Mouse (Mus musculus) hindbrain, embryonic 14.5 days (tissue): Measurements from ENCODE around the gene Tmem158. TPM values are rescaled to one million over a fixed set of nuclear protein-coding genes. Genes with fewer than 3 reads are reported as not detected.

Experiments used
- ATAC-seq: fragments of 200-750 bp; cut with Nextera tagmentation; 2 replicates; pipeline ENCODE4 v1.8.0; 2017; ENCODE audit warnings: moderate number of reproducible peaks, mild to moderate bottlenecking, moderate TSS enrichment, moderate library complexity; ENCODE audit not compliant: low FRiP score
- DNase-seq: peaks from one replicate; pipeline ENCODE4 v3.0.0-alpha.2; 2015; ENCODE audit warnings: low spot score
- H3K27ac ChIP-seq: fragments of 300-500 bp; sonication (generic); 2 replicates; pipeline ENCODE4 v1.5.1; 2014; ENCODE audit warnings: mild to moderate bottlenecking, moderate library complexity
- H3K27me3 ChIP-seq: fragments of 300-500 bp; sonication (generic); 2 replicates; pipeline ENCODE4 v1.6.1; 2014; ENCODE audit warnings: mild to moderate bottlenecking, low read length, mixed read lengths; ENCODE audit not compliant: control insufficient read depth, insufficient read depth
- H3K36me3 ChIP-seq: fragments of 300-500 bp; sonication (generic); replicated peaks from 2 replicates; pipeline ENCODE4 v1.6.1; 2014; ENCODE audit not compliant: control insufficient read depth, insufficient read depth
- H3K4me1 ChIP-seq: fragments of 300-500 bp; sonication (generic); replicated peaks from 2 replicates; pipeline ENCODE4 v1.6.1; 2014; ENCODE audit warnings: antibody characterized with exemption, low read length, mixed read lengths; ENCODE audit not compliant: control insufficient read depth, insufficient read depth
- H3K4me2 ChIP-seq: fragments of 300-500 bp; sonication (generic); replicated peaks from 2 replicates; pipeline ENCODE4 v1.6.1; 2014; ENCODE audit warnings: mild to moderate bottlenecking, moderate library complexity
- H3K4me3 ChIP-seq: fragments of 300-500 bp; sonication (generic); replicated peaks from 2 replicates; pipeline ENCODE4 v1.5.1; 2014; ENCODE audit warnings: mild to moderate bottlenecking, low read length
- H3K9ac ChIP-seq: fragments of 300-500 bp; sonication (generic); 2 replicates; pipeline ENCODE4 v1.6.1; 2014
- H3K9me3 ChIP-seq: fragments of 300-500 bp; sonication (generic); 2 replicates; pipeline ENCODE4 v1.6.1; 2016; ENCODE audit warnings: low read length; ENCODE audit not compliant: control insufficient read depth
- WGBS: fragments of 180-500 bp; shearing (Covaris S2); extraction: QIAGEN DNeasy Blood & Tissue Kit; methylation state at CpG from one replicate; pipeline ENCODE4 v1.1.7; 2014; 5-methylcytosine and 5-hydroxymethylcytosine counted together
- polyA plus RNA-seq: library from polyadenylated mRNA; unstranded; fragments of >200 nt; fragmentation: Nextera tagmentation; extraction: Ambion mirVana; gene quantifications from 2 replicates; pipeline ENCODE4 v1.2.1, GENCODE M21; 2014

The Tmem158 gene
- polyA plus RNA-seq, 1 experiment from 2014 or later: 35.2 TPM

DNA sequence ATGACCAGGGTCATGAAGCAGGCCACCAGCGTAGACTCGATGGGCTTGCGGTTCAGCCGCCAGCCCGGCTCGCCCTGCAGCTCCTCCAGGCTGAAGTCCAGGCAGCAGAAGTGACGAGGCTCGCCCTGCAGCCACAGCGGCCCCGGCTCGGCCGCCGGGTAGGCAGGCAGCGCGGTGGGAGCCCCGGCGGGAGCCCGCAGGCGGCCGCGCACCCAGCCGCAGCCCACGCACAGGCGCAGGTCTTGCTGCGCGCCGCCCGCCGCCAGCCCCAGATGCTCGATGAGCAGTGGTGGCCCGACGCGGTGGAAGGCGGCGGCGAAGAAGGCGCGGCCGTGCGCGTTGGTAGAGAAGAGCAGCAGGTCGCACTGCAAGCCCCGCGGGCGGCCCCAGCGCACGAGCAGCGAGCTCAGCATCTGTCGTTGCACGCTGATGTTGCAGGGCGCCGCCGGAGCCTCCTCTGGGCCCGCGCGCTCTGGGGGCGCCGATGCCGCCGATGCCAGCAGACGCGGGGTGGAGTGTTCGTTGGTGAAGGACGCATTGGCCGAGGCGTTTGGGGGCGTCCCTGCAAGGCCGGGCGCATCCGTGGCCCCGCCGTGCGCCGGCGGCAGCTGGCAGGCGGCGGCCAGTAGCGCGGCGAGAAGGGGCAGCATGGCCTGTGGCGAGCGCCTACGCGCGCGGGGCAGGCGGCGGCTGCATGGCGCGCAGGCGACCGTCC is 511 bp downstream of the Tmem158 start:
- no peaks in the 10 kb centered on the region for H3K36me3 ChIP-seq
- WGBS: under 1% methylated on average over 73 of the region's 92 CpGs
- peak; percentile 82 for ATAC-seq

DNA sequence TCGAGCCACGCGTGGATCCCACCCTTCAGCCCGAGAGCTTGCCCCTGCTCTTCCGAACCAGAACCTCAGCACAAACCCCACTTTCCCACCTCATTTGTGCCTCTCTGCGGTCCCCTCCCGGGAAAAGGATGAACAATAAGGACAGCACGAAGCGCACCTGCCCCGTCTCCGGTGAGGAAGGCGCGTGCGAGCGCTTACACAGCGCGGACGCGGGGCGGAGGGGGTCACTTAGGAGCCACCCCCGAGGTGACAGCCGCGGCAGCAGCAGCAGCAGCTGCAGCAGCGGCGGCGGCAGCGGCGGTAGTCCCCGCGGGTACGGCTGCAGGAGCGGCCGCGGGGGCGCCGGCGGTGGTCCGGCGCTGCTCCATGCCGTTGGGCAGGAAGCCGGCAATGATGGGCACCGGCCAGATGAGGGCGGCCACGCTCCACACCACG is 1.1 kb downstream of the Tmem158 start:
- under 1% methylated on average over 37 of the region's 45 CpGs for WGBS
- Histone ChIP-seq H3K9me3 (no peaks in the 10 kb centered on the region), H3K4me3 (peak overlapping the region; percentile 87), H3K4me1 (peaks cover 5% of the 10 kb centered on the region; the same call in 1 of the 2 replicates), H3K27ac (peak overlapping the region; percentile 84), H3K4me2 (peak overlapping the region; percentile 84), H3K9ac (peak overlapping the region; percentile 79), H3K36me3 (no peaks in the 10 kb centered on the region), H3K27me3 (peaks cover 11% of the 10 kb centered on the region; the same call in 1 of the 2 replicates)
- ATAC-seq: peak; percentile 51
- DNase-seq: peak; percentile 80

More for the DNA sequence above, 511 bp downstream of the Tmem158 start:
- Histone ChIP-seq H3K9me3 (no peaks in the 10 kb centered on the region), H3K4me2 (peak overlapping the region; percentile 84), H3K4me3 (peak overlapping the region; percentile 87), H3K4me1 (peaks cover 5% of the 10 kb centered on the region; the same call in 1 of the 2 replicates), H3K9ac (peak overlapping the region; percentile 79), H3K27ac (peak overlapping the region; percentile 84), H3K27me3 (peaks cover 11% of the 10 kb centered on the region; the same call in 1 of the 2 replicates)
- DNase-seq: peak; percentile 44

DNA sequence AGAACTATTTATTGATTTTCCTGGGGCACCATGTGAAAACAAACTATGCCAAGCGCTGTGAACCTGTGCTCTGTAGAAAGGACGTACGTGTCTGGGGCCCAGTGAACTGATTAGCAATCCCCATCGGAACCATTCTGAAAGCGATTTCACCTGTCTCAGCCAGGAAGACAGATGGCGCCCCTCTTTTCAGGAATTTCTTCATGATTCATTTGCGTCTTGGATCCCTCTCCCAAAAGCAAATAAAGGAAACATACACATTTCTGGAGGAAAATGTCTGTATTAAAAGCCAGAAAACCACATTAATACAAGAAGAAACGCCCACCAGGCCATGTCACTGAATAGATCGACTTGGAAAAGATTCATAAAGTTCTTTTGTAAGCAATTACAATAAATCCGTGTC is 1.8 kb downstream of the Tmem158 start:
- Histone ChIP-seq H3K9me3 (no peaks in the 10 kb centered on the region), H3K4me2 (peak overlapping the region; percentile 84), H3K4me1 (peaks cover 5% of the 10 kb centered on the region; the same call in 1 of the 2 replicates), H3K27ac (0 out of 2 replicates have a peak overlapping the region, but pooled peaks have one; percentile 84), H3K36me3 (no peaks in the 10 kb centered on the region), H3K27me3 (peaks cover 11% of the 10 kb centered on the region; the same call in 1 of the 2 replicates), H3K4me3 (peak overlapping the region; percentile 87), H3K9ac (peak overlapping the region; percentile 79)
- DNase-seq (peak; percentile 36), ATAC-seq (no peak)
- WGBS: 18% methylated on average over 10 of the region's 10 CpGs

DNA sequence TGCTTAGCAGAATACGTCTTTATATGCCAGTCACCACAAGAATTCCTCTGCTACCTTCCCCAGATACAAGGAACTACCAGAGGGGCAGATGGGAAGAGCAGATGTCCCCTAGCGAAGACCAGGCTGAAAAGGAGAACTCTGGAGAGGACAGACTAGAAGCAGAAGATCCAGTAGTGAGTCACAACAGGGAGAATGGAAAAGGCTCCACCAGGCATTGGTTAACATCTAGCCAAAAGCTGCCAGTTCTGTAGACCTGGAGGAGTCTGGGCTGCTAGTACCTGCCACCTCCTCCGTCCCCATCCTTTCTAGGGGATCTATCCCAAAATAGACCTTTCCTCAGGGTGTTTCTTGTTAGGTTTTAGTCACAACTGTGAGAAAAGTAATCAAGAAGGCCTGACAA is 4.8 kb downstream of the Tmem158 start:
- Histone ChIP-seq H3K27ac (no peak overlapping the region), H3K4me1 (peaks cover 5% of the 10 kb centered on the region; the same call in 1 of the 2 replicates), H3K36me3 (no peaks in the 10 kb centered on the region), H3K4me2 (no peak overlapping the region), H3K9me3 (no peaks in the 10 kb centered on the region), H3K4me3 (no peak overlapping the region), H3K9ac (no peak overlapping the region), H3K27me3 (peaks cover 11% of the 10 kb centered on the region; the same call in 1 of the 2 replicates)
- ATAC-seq (no peak), DNase-seq (no peak)
- WGBS: 80% methylated on average over 3 of the region's 3 CpGs

DNA sequence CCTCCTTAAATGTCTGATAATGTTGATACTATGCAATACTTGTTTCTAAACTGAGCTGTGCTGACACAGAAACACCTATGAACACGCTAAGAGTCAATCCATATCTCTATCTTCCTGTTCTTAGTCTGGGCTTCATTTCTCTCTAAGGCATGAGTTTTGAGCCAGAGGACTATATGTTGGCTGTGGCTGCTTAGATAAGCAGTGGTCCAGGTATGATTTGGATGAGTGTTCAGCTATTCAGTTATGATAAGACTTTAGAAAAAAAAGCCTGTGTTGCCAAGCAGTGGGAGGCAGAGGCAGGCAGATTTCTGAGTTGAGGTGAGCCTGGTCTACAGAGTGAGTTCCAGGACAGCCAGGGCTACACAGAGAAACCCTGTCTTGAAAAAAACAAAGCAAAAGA is 12.6 kb downstream of the Tmem158 start:
- H3K4me1 ChIP-seq: no peaks in the 10 kb centered on the region
- H3K27me3 ChIP-seq: no peaks in the 10 kb centered on the region
- no peak overlapping the region for H3K4me2 ChIP-seq
- no peak overlapping the region for H3K9ac ChIP-seq
- H3K9me3 ChIP-seq: no peaks in the 10 kb centered on the region
- no peaks in the 10 kb centered on the region for H3K36me3 ChIP-seq
- ATAC-seq (no peak), DNase-seq (no peak)
- no peak overlapping the region for H3K4me3 ChIP-seq
- 86% methylated on average over 1 of the region's 1 CpGs for WGBS
- no peak overlapping the region for H3K27ac ChIP-seq

DNA sequence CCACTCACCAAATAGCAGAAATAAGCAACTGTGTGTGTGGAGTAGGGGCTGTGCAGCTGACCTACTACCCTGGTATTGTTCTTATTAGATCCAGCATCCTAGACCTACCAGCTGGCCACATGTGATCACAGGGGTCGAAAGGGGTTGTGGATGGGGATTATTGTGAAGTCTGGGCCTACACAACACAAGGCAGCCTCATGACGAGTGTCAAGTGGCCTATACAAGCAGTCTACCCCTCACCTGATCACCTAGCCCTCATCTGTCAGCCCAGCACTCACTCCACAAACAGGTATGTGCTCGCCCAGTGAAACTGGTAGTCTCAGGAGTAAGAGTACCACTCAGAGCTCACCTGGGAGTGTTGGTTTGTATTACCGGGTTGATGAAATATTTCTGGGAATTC is 15.4 kb downstream of the Tmem158 start:
- no peaks in the 10 kb centered on the region for H3K9me3 ChIP-seq
- H3K4me2 ChIP-seq: no peak overlapping the region
- no peak overlapping the region for H3K4me3 ChIP-seq
- H3K27me3 ChIP-seq: no peaks in the 10 kb centered on the region
- WGBS: 85% methylated on average over 4 of the region's 4 CpGs
- DNase-seq (no peak), ATAC-seq (no peak)
- H3K9ac ChIP-seq: no peak overlapping the region
- H3K27ac ChIP-seq: no peak overlapping the region
- H3K4me1 ChIP-seq: no peaks in the 10 kb centered on the region
- H3K36me3 ChIP-seq: no peaks in the 10 kb centered on the region

DNA sequence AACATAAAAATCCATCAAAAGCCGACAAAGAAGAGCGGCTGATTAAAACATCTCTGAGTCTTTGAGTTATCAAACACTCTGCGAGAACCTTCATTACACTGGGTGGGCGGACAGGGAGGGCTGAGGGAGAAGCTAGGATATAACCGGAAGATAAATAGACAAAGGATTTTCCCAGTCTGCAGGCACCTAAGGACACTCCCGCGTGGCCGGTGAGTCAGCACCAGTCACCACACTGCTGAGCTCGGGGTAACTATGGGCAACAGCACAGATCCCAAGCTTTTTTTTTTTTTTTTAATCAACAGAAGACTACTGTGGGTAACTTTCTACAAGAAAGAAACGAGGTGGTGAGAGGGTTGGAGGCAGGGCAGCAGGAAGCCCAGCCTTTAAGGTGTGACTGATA is 16.6 kb downstream of the Tmem158 start:
- Histone ChIP-seq H3K9me3 (no peaks in the 10 kb centered on the region), H3K9ac (no peak overlapping the region), H3K4me1 (no peaks in the 10 kb centered on the region), H3K4me3 (no peak overlapping the region), H3K36me3 (no peaks in the 10 kb centered on the region), H3K27ac (no peak overlapping the region), H3K27me3 (no peaks in the 10 kb centered on the region), H3K4me2 (no peak overlapping the region)
- 64% methylated on average over 10 of the region's 10 CpGs for WGBS
- DNase-seq (no peak), ATAC-seq (no peak)

DNA sequence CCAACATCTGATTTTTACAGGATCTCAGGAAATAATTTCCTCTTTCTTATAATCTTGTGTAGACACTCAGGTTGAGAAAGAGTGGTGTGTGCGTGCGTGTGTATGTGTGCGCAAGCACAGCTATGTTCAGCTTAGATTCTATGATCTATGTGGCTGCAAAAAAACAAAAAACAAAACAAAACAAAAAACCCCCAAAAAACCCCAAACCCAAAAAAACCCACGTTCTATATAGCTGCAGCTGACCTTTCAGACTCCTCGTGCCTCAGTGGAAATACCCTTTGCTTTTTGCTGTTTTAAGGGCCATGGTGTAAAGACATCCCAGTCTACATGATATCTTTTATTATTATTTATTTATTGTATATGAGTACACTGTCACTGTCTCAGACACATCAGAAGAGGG is 19.4 kb downstream of the Tmem158 start:
- H3K9me3 ChIP-seq: no peaks in the 10 kb centered on the region
- ATAC-seq: no peak
- H3K27ac ChIP-seq: no peak overlapping the region
- H3K36me3 ChIP-seq: no peaks in the 10 kb centered on the region
- H3K4me3 ChIP-seq: no peak overlapping the region
- no peaks in the 10 kb centered on the region for H3K27me3 ChIP-seq
- H3K4me2 ChIP-seq: no peak overlapping the region
- WGBS: 94% methylated on average over 5 of the region's 5 CpGs
- H3K4me1 ChIP-seq: no peaks in the 10 kb centered on the region
- H3K9ac ChIP-seq: no peak overlapping the region
- DNase-seq: no peak

DNA sequence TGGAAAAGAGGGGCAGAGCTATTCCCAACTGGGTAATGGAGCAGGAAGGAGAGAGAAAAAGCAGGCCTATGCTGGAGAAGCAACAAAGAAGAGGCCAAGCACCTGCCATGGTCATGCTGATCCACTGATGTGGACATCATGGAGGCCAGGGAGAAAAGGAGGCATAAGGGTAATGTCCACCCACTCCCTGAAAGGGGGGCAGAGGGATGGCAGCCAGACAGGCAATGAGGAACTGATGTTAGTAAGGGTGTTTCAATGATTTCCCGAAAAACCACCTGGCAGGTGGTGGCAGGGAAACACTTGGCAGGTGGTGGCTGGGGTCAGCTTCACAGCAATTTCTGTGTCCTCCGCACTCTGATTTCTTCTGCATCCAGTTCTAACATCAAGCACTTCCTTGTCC is 19.8 kb downstream of the Tmem158 start:
- DNase-seq: no peak
- H3K9me3 ChIP-seq: no peaks in the 10 kb centered on the region
- no peak overlapping the region for H3K4me3 ChIP-seq
- no peaks in the 10 kb centered on the region for H3K27me3 ChIP-seq
- no peak overlapping the region for H3K27ac ChIP-seq
- H3K9ac ChIP-seq: no peak overlapping the region
- H3K4me2 ChIP-seq: no peak overlapping the region
- ATAC-seq: no peak
- 94% methylated on average over 2 of the region's 2 CpGs for WGBS
- H3K4me1 ChIP-seq: no peaks in the 10 kb centered on the region
- H3K36me3 ChIP-seq: no peaks in the 10 kb centered on the region
